Mouse (Mus musculus) embryo, embryonic 11.5 days (tissue): Measurements from ENCODE around the gene Gm10842.

Source experiments
- DNase-seq: peaks from one replicate; pipeline ENCODE4 v3.0.0-alpha.2; 2012; ENCODE audit warnings: low read depth, low spot score

Gm10842 gene

DNA sequence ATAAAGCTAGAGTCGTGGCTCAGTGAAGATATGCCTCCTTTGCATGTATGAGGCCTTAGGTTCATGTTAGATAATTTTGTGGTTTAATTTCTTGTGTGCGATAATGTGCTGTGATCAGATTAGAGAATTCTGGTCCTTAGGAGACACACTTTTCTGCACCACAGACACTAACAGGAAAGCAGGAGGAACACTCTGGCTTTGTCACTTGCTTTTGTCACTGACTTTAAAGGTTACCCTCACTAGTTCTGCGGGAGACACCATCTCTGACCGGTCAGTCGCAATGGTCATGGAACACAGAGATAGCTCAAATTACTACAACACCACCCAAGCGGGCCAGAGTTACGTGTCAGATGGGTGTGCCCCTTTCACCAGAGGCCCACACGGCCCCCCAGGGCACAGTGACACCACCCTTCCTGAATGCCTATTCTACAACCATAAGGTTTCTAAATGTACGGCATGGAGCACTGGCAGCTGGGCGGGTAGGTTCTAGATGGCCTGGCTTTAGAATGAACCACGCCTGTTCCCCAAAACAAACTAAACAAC, 5.7 kb downstream of the Gm10842 start:
- DNase-seq, result no peak

DNA sequence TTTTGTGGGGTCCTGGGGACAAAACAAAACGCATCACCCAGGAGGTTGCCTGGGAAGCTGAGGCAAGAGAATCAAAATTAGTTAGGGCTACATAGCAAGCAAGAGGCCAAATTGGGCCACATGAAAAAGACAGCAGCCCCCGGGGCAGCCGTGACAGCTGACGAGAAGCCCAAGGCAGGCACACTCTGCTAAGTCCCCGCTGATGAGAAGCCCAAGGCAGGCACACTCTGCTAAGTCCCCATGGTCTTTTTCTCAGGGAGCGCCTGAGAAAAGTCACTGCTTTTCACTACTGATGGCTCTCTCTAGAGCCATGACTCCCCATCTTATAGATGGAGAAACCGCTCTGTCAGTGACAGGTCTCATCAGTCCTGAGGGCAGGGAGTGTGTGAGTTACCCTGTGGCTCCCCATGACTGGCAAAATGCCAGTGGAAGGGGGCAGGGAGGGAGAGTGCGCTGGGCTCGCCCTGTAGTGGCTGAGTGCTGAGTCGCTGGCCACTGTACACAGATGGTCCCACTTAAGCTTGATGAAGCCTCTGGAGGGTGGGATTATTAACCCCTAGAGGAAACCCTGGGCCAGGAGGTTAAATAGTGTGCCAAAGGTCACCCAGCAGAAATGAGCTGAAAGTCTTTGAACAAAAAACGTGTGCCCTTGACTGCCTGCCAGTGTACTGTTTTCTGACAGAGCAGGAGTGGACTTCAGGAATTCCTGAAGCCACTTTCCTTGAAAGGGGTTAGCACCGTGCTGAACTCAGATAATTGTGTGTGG, 6.6 kb downstream of the Gm10842 start:
- DNase-seq, result peak; percentile 54

DNA sequence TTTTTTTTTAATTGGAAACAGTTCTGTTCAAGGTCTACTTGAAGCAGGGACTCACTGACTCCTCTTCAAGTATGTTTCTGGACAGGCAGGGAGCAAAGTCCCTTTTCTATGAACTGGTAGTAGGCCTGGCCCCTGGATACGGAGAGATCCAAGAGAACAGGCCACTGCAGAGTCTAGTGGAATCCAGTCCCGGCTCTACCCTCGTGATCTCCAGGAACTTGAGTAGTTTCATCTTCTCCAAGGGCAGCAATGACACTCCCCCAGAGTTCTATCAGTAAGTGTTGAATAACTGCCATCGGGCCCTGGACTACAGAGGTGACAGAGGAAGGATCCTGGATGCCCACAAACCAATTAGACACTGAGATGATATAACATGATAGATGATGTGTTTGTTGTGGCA, 9.2 kb downstream of the Gm10842 start:
- no peak for DNase-seq

DNA sequence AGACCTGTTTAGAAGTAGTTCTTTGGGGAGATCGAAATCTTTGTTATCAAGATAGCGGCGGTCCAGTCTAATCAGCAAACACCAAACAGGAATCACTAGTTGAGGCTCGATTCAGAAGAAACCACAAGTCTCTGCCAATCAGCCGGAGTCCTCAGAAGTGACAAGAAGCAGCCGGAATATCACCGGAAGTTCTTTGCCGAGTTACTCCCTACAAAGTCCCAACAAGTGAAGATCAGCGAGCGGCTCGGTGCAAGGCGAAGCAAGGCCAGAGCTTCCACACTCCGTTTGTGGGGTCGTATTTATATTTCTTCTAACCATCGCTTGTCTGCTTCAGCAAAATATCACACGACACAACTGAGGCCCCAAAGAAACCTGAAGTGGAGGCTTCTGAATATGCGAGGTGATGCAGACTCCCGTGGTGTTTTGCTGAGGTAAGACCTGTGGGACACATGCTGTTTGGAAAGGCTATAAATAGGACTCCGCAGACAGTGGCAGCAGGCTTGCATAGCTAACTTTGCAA, 10.1 kb downstream of the Gm10842 start:
- no peak for DNase-seq

DNA sequence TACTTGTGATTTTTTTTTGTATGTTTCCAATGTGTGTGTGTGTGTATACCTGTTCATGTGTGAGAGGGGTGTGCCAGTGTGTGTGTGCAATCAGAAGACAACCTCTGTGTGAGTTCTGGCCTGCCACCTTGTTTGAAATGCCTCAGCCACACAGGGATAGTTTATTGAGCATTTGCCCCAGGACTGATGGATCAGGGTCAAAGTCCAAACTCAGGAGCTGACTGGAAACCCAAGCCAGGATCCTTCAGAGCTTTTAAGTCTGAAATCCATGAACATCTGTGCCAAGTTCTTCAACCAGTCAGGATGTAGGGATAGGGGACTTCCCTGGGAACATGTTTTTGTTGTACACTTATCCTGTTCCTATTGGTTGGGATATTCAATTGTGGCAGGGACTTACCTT, 11.4 kb downstream of the Gm10842 start:
- DNase-seq, result no peak

DNA sequence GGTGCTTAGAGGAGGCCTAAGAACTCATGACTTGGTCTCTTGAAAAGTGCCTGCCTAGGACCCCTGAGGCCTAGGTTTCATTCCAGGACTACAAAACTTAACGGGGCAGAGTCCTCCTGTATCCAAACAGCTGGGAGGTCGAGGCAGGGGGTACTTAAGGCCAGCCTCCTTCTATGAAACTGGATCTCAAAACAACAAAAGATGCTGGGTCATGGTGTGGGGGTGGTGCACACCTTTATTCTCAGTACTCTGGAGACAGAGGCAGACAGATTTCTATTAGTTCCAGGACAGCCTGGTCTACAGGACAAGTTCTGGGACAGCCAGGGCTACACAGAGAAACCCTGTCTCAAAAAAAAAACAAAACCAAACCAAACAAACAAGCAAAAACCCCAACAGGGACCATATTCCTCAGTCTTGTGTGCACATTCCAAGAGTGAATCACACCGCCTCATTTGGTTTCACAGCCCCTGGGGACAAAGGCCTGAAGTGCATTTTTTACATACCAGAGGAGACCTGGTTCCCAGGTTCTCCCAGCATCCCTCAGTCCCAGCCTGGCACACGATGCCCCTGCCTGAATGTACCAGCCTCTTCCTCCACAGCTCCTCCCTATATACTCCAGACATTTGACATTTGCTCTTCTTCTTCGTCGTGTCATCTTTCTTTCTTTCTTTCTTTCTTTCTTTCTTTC, 13.1 kb downstream of the Gm10842 start:
- DNase-seq, result no peak

DNA sequence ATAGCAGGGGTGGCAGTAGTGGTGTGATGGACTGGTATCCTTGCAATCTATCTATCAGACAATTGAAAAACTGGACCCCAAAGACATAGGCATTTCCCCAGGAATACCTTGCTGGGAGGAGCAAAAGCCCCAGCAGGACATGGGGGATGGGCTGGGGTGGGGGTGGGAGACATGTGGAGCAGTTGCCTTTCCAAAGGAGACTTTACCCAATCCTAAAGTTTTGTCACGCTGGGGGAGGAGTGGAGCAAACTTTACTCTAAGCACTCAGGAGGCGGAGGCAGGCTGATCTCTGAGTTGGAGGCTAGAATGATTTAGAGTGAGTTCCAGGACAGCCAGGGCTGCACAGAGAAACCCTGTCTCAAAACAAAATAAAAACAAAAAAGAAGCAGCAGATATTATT, 14.7 kb downstream of the Gm10842 start:
- DNase-seq, result no peak

DNA sequence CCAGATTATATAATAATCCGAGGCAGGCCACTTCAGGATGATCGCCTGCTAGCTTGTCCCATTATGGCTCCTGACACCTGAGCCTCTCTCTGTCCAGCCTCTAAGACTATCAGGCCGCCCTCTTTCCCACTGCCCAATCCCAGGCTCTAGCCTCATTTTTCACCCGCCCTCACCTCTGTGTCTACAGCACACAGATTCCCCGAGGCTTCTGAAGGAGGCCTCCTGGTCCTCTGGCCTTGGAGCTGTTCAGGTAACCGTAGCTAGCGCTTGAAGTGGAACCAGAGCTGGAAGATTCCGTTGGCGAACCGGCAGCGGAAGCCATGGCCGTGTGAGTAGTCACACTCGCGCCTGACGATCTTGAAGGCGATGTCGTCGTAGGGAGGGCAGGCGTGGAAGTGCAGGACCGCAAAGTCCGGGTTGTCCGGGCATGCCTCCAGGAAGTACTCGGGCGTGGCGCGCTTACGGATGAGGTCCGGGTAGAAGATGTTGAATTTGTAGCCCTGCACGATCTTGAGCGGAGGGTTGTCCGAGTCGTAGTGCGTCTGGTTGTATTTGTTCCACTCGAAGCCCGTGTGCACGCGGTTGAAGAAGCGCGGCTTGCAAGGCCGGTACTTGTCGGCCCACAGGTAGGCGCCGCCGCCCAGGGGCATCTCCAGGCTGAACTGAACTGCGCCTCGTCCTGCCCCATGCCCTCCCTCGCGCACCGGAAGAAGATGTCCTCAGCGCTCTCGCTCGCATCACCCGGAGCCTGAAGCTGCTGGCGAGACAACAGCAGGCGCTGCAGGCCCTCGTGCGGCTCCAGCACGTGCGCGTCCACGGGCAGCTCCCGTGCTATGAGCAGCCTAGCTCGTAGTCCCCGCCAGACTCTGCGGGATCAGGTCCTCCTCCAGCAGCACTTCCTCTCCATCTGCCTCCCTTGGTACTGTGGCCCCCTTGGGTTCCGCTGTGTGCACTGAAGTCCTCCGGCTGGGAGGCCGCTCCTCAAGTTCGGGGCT, 18.1 kb downstream of the Gm10842 start:
- no peak for DNase-seq

DNA sequence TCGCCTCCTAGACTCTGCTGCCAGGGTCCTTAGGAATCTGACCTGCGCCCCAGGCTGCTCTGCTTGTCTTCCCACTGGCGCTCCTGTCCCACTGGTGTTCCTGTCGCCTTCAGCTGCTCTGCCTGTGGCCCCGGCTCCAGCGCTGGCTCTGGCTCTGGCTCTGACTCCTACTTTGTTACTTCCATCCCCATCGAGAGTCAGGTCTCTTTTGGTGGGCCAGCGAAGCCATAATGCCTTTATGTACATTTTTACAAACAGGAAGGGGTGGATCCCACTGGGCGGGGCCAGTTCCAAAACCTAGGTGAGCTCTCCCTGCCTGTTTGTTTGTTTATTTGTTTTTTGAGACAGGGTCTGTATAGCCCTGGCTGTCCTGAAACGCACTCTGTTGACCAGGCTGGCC, 20.1 kb downstream of the Gm10842 start:
- no peak for DNase-seq

DNA sequence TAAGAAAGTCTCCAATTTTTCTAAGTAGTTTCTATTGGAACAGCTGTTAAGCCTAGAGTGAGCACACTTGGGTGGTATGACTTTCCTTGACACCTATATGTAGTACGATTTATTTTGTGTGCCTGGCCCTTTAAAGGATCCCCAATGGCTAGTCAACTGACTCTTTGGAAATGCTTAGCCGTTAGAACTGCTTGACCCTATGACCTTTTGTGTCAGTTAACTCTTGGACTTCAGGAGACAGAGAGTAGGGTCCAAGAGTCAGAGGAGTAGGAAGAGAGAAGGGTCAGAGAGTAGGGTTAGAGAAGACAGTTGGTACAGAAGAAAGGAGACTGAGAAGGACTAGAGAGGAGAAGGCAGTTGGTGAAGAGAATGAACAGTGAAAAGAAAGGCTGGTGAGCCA, 31.8 kb downstream of the Gm10842 start, which contains the start of gene Tlk2:
TSS of gene Tlk2 (plus strand) at position 292 of the 400 bp plus-strand sequence.
- DNase-seq, result no peak

DNA sequence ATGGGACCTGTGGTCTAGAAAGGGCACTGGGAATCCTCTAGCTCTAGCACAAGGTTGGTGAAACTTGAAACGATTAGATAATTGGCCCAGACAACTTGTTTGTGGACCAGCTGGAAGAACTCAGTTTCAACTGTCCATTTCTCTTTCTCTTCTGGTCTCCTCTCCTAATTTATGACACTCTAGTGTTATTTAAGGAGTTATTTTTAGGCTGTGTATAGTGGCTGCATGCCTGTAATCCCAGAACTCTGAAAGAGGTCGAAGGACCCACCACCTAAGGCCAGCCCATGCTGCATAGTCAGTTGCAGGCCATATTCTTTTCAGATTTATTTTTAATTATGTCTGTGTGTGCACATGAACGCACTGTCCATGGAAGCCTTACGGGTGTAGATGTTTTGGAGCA, 32.8 kb downstream of the Gm10842 start:
- DNase-seq, result no peak

DNA sequence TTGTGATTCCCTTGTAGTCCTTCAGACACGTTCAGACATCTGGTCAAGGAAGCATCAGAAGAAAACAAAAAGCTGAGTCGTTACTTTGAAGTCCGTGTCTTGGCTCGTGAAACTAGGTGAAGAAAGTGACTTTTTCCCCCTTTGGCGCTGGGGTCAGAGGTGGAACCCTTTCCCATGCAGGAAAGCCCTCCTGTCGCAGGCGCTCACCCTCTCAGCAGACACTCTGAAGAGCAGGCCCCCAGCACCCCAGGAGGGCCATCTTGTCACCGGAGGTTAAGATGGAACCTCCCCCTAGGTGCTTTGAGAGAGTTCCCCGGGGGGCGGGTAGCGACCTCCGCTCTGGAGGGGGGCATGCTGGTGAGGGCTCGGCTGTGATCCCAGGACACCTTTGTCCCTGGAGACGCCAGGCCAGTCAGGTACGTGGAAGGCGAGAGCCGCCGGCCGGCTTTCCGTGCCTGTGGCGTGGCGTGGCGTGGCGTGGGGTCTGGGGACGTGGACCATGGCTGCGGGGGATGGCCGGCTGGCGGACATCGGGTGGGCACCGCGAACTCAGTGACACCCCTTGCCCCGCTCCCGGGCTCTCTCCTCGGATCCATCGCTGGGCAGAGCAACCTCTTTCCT, 33.9 kb downstream of the Gm10842 start:
- no peak for DNase-seq

DNA sequence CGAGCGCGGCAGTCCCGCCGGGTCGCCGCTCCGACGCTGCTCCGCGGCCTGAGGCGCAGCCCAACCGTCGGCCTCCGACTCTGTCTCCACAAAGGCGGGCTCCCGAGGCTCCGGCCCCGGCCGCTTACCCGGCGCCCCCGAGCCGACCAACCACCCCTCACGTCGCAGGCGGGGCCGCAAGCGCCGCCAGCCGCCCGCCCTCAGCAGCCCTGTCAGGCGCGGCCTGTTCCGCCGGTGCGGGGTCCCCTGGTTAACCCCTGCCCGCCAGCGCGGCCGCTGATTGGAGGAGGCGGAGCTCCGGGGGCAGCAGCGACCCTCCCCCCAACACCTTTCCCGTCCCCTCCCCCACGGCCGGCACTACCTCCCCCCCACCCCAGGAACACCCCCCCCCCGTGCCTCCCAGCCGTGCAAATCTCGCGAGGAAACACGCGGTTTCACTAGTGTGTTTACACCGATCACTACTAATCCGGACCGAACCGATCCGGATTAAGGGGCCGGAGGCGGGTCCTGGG, 34.5 kb downstream of the Gm10842 start:
- peak; percentile 87 for DNase-seq

DNA sequence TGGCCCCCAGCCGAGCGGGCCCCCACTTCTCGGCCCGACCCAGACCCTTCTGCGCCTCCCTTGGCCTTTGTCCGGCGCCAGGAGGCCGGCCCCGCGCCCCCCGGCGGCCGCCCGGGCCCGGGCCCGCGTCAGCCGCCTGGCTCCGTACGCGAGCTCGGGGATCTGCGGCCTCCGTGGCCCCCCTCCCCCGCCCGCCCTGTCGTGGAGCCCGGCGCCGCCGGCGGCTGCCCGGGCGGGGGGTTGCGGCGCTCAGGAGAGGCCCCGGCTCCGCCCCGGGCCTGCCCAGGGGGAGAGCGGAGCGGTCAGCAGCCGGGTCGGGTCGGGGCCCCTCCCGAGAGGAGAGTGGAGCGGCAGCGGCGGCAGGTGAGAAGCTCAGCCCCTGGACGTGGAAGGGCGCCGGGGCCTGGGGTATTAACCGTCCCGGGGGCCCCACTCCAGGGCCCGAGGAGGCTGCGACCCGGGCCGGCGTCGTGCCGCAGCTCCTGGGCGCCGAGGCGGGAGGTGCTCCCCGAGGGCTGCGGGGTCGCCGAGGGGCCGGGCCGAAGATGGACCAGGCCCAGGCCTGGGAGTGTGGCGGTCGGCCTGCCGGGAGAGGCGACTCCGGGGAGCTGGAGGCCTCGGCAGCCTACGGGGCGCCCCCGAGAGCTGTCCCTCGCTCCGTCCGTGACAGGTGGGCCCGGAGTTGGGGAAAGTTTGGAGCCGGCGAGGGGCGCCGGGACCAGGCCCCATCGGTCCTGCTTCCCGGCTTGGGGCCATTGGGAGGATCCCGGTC, 35.2 kb downstream of the Gm10842 start:
- no peak for DNase-seq

DNA sequence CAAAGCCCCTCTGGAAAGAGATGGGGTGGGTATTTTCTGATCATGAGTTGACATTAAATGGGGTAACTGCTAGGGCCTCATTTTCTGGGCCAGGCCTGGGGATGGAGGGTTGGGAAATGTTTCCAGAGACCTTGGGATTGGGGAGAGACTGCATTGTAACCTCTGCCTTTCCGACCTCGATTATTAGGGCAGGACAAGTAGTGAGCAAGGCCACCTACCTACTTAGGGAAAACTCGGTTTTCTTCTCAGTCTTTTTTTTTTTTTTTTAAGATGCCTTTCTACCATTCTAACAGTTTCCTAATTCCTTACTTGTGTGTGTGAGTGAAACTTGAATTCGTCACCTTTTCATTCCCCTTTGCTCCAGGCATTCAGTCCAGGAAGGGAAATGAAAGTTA, 35.8 kb downstream of the Gm10842 start:
- no peak for DNase-seq

DNA sequence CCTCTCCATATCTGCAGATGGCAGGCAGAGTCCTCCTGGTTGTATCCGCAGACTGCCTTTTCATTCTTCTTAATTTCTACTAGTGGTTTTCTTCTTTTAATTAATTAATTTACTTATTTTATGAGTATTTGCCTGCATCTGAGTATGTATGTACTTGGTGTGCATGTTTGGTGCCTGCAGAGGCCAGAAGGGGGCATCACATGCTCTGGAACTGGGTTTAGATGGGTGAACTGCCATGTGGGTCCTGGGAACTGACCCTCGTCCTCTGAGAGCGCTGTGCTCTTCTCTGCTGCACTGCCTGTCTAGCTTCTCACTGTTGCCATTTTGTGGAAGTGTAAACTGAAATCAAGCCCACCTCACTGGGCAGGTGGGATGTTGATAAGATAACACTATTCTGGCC, 38.0 kb downstream of the Gm10842 start:
- no peak for DNase-seq

DNA sequence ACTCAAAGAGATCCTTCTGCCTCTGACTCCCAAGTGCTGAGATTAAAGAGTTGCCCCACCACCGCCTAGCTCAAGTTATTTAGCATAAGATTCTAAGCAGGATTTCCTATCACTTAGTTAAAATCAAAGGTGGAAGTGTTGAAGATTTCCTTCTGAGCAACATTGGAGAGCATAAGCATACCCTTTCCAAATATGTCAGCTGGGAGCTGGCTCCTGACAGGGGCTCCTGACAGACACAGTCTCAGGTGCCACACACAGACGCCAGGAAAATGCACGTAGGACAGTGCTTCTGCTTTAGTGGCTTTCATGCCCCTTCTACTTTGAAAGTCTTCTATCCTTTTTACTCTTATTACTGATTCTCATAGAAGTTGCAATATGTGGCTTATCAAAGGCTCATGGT, 45.5 kb downstream of the Gm10842 start:
- DNase-seq, result no peak
